Mouse (Mus musculus): ENCODE measurements around the gene Zfp652. TPM values are rescaled to one million over a fixed set of nuclear protein-coding genes. Genes with fewer than 3 reads are reported as not detected.
A peak's percentile ranks its signal among the peaks of the same experiment; 100 is the strongest.

Zfp652 gene
- polyA plus RNA-seq, 1 experiment from 2014 or later: 12.8 TPM

- WGBS: 89% methylated on average over 2 of the region's 2 CpGs
- Histone ChIP-seq H3K4me2 (ENCODE audit: low read depth, low read length) (no peak overlapping the region), H3K4me3 (ENCODE audit: low read depth, low read length) (no peak overlapping the region), H3K27ac (replicated peaks; ENCODE audit: low read depth, low read length) (no peak overlapping the region), H3K9me3 (replicated peaks; ENCODE audit: control insufficient read depth, low read length) (no peaks in the 10 kb centered on the region), H3K36me3 (replicated peaks; ENCODE audit: control insufficient read depth, insufficient read depth, low read depth, low read length) (no peaks in the 10 kb centered on the region), H3K9ac (replicated peaks; ENCODE audit: low read length) (no peak overlapping the region), H3K27me3 (ENCODE audit: control insufficient read depth, insufficient read depth, low read length) (no peaks in the 10 kb centered on the region), H3K4me1 (ENCODE audit: control insufficient read depth, insufficient read depth, low read length) (no peaks in the 10 kb centered on the region)
- ATAC-seq (replicated peaks; ENCODE audit: insufficient number of reproducible peaks, low FRiP score, low TSS enrichment, low read depth) (no peak), DNase-seq (ENCODE audit: low spot score) (no peak)
Measured at GRCm38 (mm10) chr11:95814101-95814500, 101.6 kb downstream of the Zfp652 start.

GRCm38 (mm10) chr11:95814857-95815256 is 102.4 kb downstream of the Zfp652 start:
- no peak for ATAC-seq (replicated peaks; ENCODE audit: insufficient number of reproducible peaks, low FRiP score, low TSS enrichment, low read depth)
- Histone ChIP-seq H3K27ac (replicated peaks; ENCODE audit: low read depth, low read length) (no peak overlapping the region), H3K27me3 (ENCODE audit: control insufficient read depth, insufficient read depth, low read length) (no peaks in the 10 kb centered on the region), H3K36me3 (replicated peaks; ENCODE audit: control insufficient read depth, insufficient read depth, low read depth, low read length) (no peaks in the 10 kb centered on the region), H3K9me3 (replicated peaks; ENCODE audit: control insufficient read depth, low read length) (no peaks in the 10 kb centered on the region), H3K4me3 (ENCODE audit: low read depth, low read length) (no peak overlapping the region), H3K4me1 (ENCODE audit: control insufficient read depth, insufficient read depth, low read length) (no peaks in the 10 kb centered on the region), H3K4me2 (ENCODE audit: low read depth, low read length) (no peak overlapping the region), H3K9ac (replicated peaks; ENCODE audit: low read length) (no peak overlapping the region)
- no peak for DNase-seq (ENCODE audit: low spot score)
- 73% methylated on average over 5 of the region's 5 CpGs for WGBS

GRCm38 (mm10) chr11:95815412-95815811 is 102.9 kb downstream of the Zfp652 start:
- Histone ChIP-seq H3K9me3 (replicated peaks; ENCODE audit: control insufficient read depth, low read length) (no peaks in the 10 kb centered on the region), H3K9ac (replicated peaks; ENCODE audit: low read length) (no peak overlapping the region), H3K4me2 (ENCODE audit: low read depth, low read length) (no peak overlapping the region), H3K36me3 (replicated peaks; ENCODE audit: control insufficient read depth, insufficient read depth, low read depth, low read length) (no peaks in the 10 kb centered on the region), H3K4me3 (ENCODE audit: low read depth, low read length) (no peak overlapping the region), H3K27me3 (ENCODE audit: control insufficient read depth, insufficient read depth, low read length) (no peaks in the 10 kb centered on the region), H3K27ac (replicated peaks; ENCODE audit: low read depth, low read length) (no peak overlapping the region), H3K4me1 (ENCODE audit: control insufficient read depth, insufficient read depth, low read length) (no peaks in the 10 kb centered on the region)
- WGBS: 83% methylated on average over 9 of the region's 9 CpGs
- no peak for DNase-seq (ENCODE audit: low spot score)
- ATAC-seq (replicated peaks; ENCODE audit: insufficient number of reproducible peaks, low FRiP score, low TSS enrichment, low read depth): no peak

GRCm38 (mm10) chr11:95819138-95819537 is 106.7 kb downstream of the Zfp652 start:
- Histone ChIP-seq H3K4me3 (ENCODE audit: low read depth, low read length) (no peak overlapping the region), H3K4me1 (ENCODE audit: control insufficient read depth, insufficient read depth, low read length) (no peaks in the 10 kb centered on the region), H3K4me2 (ENCODE audit: low read depth, low read length) (no peak overlapping the region), H3K9me3 (replicated peaks; ENCODE audit: control insufficient read depth, low read length) (no peaks in the 10 kb centered on the region), H3K9ac (replicated peaks; ENCODE audit: low read length) (no peak overlapping the region), H3K27me3 (ENCODE audit: control insufficient read depth, insufficient read depth, low read length) (peaks cover 3% of the 10 kb centered on the region; the same call in 1 of the 2 replicates), H3K36me3 (replicated peaks; ENCODE audit: control insufficient read depth, insufficient read depth, low read depth, low read length) (no peaks in the 10 kb centered on the region), H3K27ac (replicated peaks; ENCODE audit: low read depth, low read length) (no peak overlapping the region)
- WGBS: 84% methylated on average over 8 of the region's 8 CpGs
- ATAC-seq (replicated peaks; ENCODE audit: insufficient number of reproducible peaks, low FRiP score, low TSS enrichment, low read depth): no peak
- DNase-seq (ENCODE audit: low spot score): no peak

- Histone ChIP-seq H3K9me3 (replicated peaks; ENCODE audit: control insufficient read depth, low read length) (no peaks in the 10 kb centered on the region), H3K27ac (replicated peaks; ENCODE audit: low read depth, low read length) (no peak overlapping the region), H3K9ac (replicated peaks; ENCODE audit: low read length) (no peak overlapping the region), H3K4me2 (ENCODE audit: low read depth, low read length) (no peak overlapping the region), H3K4me3 (ENCODE audit: low read depth, low read length) (no peak overlapping the region), H3K27me3 (ENCODE audit: control insufficient read depth, insufficient read depth, low read length) (peaks cover 14% of the 10 kb centered on the region), H3K4me1 (ENCODE audit: control insufficient read depth, insufficient read depth, low read length) (no peaks in the 10 kb centered on the region), H3K36me3 (replicated peaks; ENCODE audit: control insufficient read depth, insufficient read depth, low read depth, low read length) (no peaks in the 10 kb centered on the region)
- ATAC-seq (replicated peaks; ENCODE audit: insufficient number of reproducible peaks, low FRiP score, low TSS enrichment, low read depth) (no peak), DNase-seq (ENCODE audit: low spot score) (no peak)
- 83% methylated on average over 3 of the region's 3 CpGs for WGBS
Measured at GRCm38 (mm10) chr11:95821511-95821910, 109.0 kb downstream of the Zfp652 start.

- WGBS: 89% methylated on average over 4 of the region's 4 CpGs
- no peaks in the 10 kb centered on the region for H3K9me3 ChIP-seq (replicated peaks; ENCODE audit: control insufficient read depth, low read length)
- H3K27ac ChIP-seq (replicated peaks; ENCODE audit: low read depth, low read length): no peak overlapping the region
- no peaks in the 10 kb centered on the region for H3K4me1 ChIP-seq (ENCODE audit: control insufficient read depth, insufficient read depth, low read length)
- DNase-seq (ENCODE audit: low spot score) (no peak), ATAC-seq (replicated peaks; ENCODE audit: insufficient number of reproducible peaks, low FRiP score, low TSS enrichment, low read depth) (no peak)
- H3K27me3 ChIP-seq (ENCODE audit: control insufficient read depth, insufficient read depth, low read length): peaks cover 17% of the 10 kb centered on the region
- no peaks in the 10 kb centered on the region for H3K36me3 ChIP-seq (replicated peaks; ENCODE audit: control insufficient read depth, insufficient read depth, low read depth, low read length)
- no peak overlapping the region for H3K4me2 ChIP-seq (ENCODE audit: low read depth, low read length)
- H3K9ac ChIP-seq (replicated peaks; ENCODE audit: low read length): no peak overlapping the region
- no peak overlapping the region for H3K4me3 ChIP-seq (ENCODE audit: low read depth, low read length)
Measured at GRCm38 (mm10) chr11:95822437-95822836, 110.0 kb downstream of the Zfp652 start.

GRCm38 (mm10) chr11:95824071-95824876 is 111.8 kb downstream of the Zfp652 start, which contains the start of gene Phospho1:
Gene Phospho1 (plus strand): TSS chr11:95824499.
- Histone ChIP-seq H3K27me3 (ENCODE audit: control insufficient read depth, insufficient read depth, low read length) (peaks cover 24% of the 10 kb centered on the region), H3K4me2 (ENCODE audit: low read depth, low read length) (peak within 1 kb of the TSS; percentile 77), H3K4me3 (ENCODE audit: low read depth, low read length) (peak within 1 kb of the TSS; percentile 61), H3K9ac (replicated peaks; ENCODE audit: low read length) (peak within 1 kb of the TSS; percentile 66), H3K4me1 (ENCODE audit: control insufficient read depth, insufficient read depth, low read length) (no peaks in the 10 kb centered on the region), H3K9me3 (replicated peaks; ENCODE audit: control insufficient read depth, low read length) (no peaks in the 10 kb centered on the region), H3K36me3 (replicated peaks; ENCODE audit: control insufficient read depth, insufficient read depth, low read depth, low read length) (no peaks in the 10 kb centered on the region), H3K27ac (replicated peaks; ENCODE audit: low read depth, low read length) (no peak within 1 kb of the TSS)
- ATAC-seq (replicated peaks; ENCODE audit: insufficient number of reproducible peaks, low FRiP score, low TSS enrichment, low read depth) (peak; percentile 90), DNase-seq (ENCODE audit: low spot score) (peak; percentile 92)
- under 1% methylated on average over 71 of the region's 78 CpGs for WGBS

GRCm38 (mm10) chr11:95824877-95825243 is 112.4 kb downstream of the Zfp652 start:
- Histone ChIP-seq H3K9ac (replicated peaks; ENCODE audit: low read length) (peak overlapping the region; percentile 66), H3K4me1 (ENCODE audit: control insufficient read depth, insufficient read depth, low read length) (no peaks in the 10 kb centered on the region), H3K4me2 (ENCODE audit: low read depth, low read length) (peak overlapping the region; percentile 77), H3K27me3 (ENCODE audit: control insufficient read depth, insufficient read depth, low read length) (peaks cover 30% of the 10 kb centered on the region), H3K36me3 (replicated peaks; ENCODE audit: control insufficient read depth, insufficient read depth, low read depth, low read length) (no peaks in the 10 kb centered on the region), H3K27ac (replicated peaks; ENCODE audit: low read depth, low read length) (no peak overlapping the region), H3K9me3 (replicated peaks; ENCODE audit: control insufficient read depth, low read length) (no peaks in the 10 kb centered on the region), H3K4me3 (ENCODE audit: low read depth, low read length) (peak overlapping the region; percentile 61)
- WGBS: 3% methylated on average over 11 of the region's 11 CpGs
- no peak for DNase-seq (ENCODE audit: low spot score)
- ATAC-seq (replicated peaks; ENCODE audit: insufficient number of reproducible peaks, low FRiP score, low TSS enrichment, low read depth): peak; percentile 40
